Mouse (Mus musculus) CH12.LX (cell line): ENCODE measurements at regions not wholly inside any gene's neighbourhood (a gene's known extent, or its start where the extent isn't known, plus 50 kb on each side); places are given as distances from the start of the nearest gene placed in this dataset.

ENCODE experiments used
- DNase-seq: peaks from one replicate; pipeline ENCODE4 v3.0.0-alpha.2; 2013; ENCODE audit errors: extremely low read depth
- H3K27ac ChIP-seq: 2 replicates; pipeline ENCODE4 v1.5.1; 2012; ENCODE audit warnings: low read depth, mild to moderate bottlenecking, control low read depth, moderate library complexity; ENCODE audit not compliant: insufficient read depth
- H3K27me3 ChIP-seq: replicated peaks from 2 replicates; pipeline ENCODE3; 2012; ENCODE audit warnings: inconsistent platforms
- H3K36me3 ChIP-seq, 2 experiments: replicated peaks in 1 of 2; 2 replicates each; pipeline versions ENCODE3 to v1.6.1; 2012; ENCODE audit warnings: inconsistent platforms in 1 of 2, low read length in 1 of 2, mild to moderate bottlenecking in 1 of 2, mixed read lengths in 1 of 2, moderate library complexity in 1 of 2; ENCODE audit not compliant: control insufficient read depth in 1 of 2, insufficient read depth in 1 of 2
- H3K4me1 ChIP-seq, 2 experiments: 2 replicates each; pipeline ENCODE4 v1.6.1; 2012; ENCODE audit warnings: inconsistent platforms in 1 of 2, moderate library complexity in 1 of 2; ENCODE audit not compliant: insufficient read depth in 2 of 2, control insufficient read depth in 1 of 2
- H3K4me2 ChIP-seq: 2 replicates; pipeline ENCODE4 v1.6.1; 2012; ENCODE audit warnings: low read depth, mild to moderate bottlenecking, control low read depth; ENCODE audit not compliant: poor library complexity, insufficient read depth, severe bottlenecking
- H3K4me3 ChIP-seq, 3 experiments: fragments of 150-350 bp in 1 of 3; sonication (generic) in 1 of 3; replicated peaks in 1 of 3; 2 replicates each; pipeline versions ENCODE3 to v1.5.1; 2011 to 2012; ENCODE audit warnings: low read depth in 2 of 3, low read length in 2 of 3, mild to moderate bottlenecking in 2 of 3, moderate library complexity in 2 of 3, control low read depth in 1 of 3, improper control_type of control experiment in 1 of 3, inconsistent platforms in 1 of 3, mixed read lengths in 1 of 3; ENCODE audit not compliant: poor library complexity in 1 of 3
- H3K79me2 ChIP-seq: replicated peaks from 2 replicates; pipeline ENCODE4 v1.6.1; 2012; ENCODE audit warnings: mild to moderate bottlenecking, moderate library complexity; ENCODE audit not compliant: control insufficient read depth, poor library complexity, insufficient read depth, severe bottlenecking; ENCODE audit errors: extremely low read depth
- H3K9ac ChIP-seq: 2 replicates; pipeline ENCODE4 v1.6.1; 2012; ENCODE audit warnings: low read depth, mild to moderate bottlenecking, control low read depth, moderate library complexity; ENCODE audit not compliant: insufficient read depth
- H3K9me3 ChIP-seq: replicated peaks from 2 replicates; pipeline ENCODE3; 2012; ENCODE audit warnings: low read length, inconsistent platforms, mixed read lengths
- CHD2 ChIP-seq: IDR thresholded peaks from 2 replicates; pipeline ENCODE4 v1.6.1; 2011; ENCODE audit warnings: low read length, improper control_type of control experiment
- CTCF ChIP-seq, 2 experiments: IDR thresholded peaks in 1 of 2; conservative IDR thresholded peaks in 1 of 2; 2 replicates each; pipeline ENCODE4 v1.5.1; 2011 to 2012; ENCODE audit warnings: low read depth in 2 of 2, low read length in 2 of 2, improper control_type of control experiment in 1 of 2, inconsistent platforms in 1 of 2, mild to moderate bottlenecking in 1 of 2, moderate library complexity in 1 of 2
- ELF1 ChIP-seq: IDR thresholded peaks from 2 replicates; pipeline ENCODE4 v1.6.1; 2014; ENCODE audit warnings: low read depth, mild to moderate bottlenecking, inconsistent platforms, low read length, improper control_type of control experiment
- EP300 ChIP-seq: IDR thresholded peaks from 2 replicates; pipeline ENCODE4 v1.6.1; 2011; ENCODE audit warnings: low read length, improper control_type of control experiment
- ETS1 ChIP-seq: conservative IDR thresholded peaks from 2 replicates; pipeline ENCODE4 v1.6.1; 2012; ENCODE audit warnings: low read depth, mild to moderate bottlenecking, inconsistent platforms, low read length, improper control_type of control experiment, moderate library complexity
- GABPA ChIP-seq: IDR thresholded peaks from 2 replicates; pipeline ENCODE4 v1.6.1; 2012; ENCODE audit warnings: low read depth, low read length, improper control_type of control experiment, inconsistent platforms; ENCODE audit not compliant: insufficient replicate concordance
- HCFC1 ChIP-seq: IDR thresholded peaks from 2 replicates; pipeline ENCODE4 v1.6.1; 2012; ENCODE audit warnings: low read depth, mild to moderate bottlenecking, inconsistent platforms, low read length, improper control_type of control experiment
- IRF4 ChIP-seq: IDR thresholded peaks from 2 replicates; pipeline ENCODE4 v1.6.1; 2014; ENCODE audit warnings: low read depth, mild to moderate bottlenecking, inconsistent platforms, low read length, improper control_type of control experiment
- JUND ChIP-seq: conservative IDR thresholded peaks from 2 replicates; pipeline ENCODE4 v1.6.1; 2011; ENCODE audit warnings: low read depth, low read length, improper control_type of control experiment
- MAFK ChIP-seq: IDR thresholded peaks from 2 replicates; pipeline ENCODE4 v1.6.1; 2011; ENCODE audit warnings: low read length, improper control_type of control experiment; ENCODE audit not compliant: insufficient replicate concordance
- MEF2A ChIP-seq: IDR thresholded peaks from 2 replicates; pipeline ENCODE4 v1.6.1; 2014; ENCODE audit warnings: low read depth, mild to moderate bottlenecking, inconsistent platforms, low read length, improper control_type of control experiment, borderline replicate concordance
- MXI1 ChIP-seq: IDR thresholded peaks from 2 replicates; pipeline ENCODE4 v1.6.1; 2011; ENCODE audit warnings: mild to moderate bottlenecking, low read depth, low read length, improper control_type of control experiment
- MYC ChIP-seq: IDR thresholded peaks from 2 replicates; pipeline ENCODE4 v1.6.1; 2011; ENCODE audit warnings: low read depth, mild to moderate bottlenecking, improper control_type of control experiment, low read length
- NELFE ChIP-seq: IDR thresholded peaks from 2 replicates; pipeline ENCODE4 v1.6.1; 2011; ENCODE audit warnings: low read depth, low read length, improper control_type of control experiment
- NRF1 ChIP-seq: IDR thresholded peaks from 2 replicates; pipeline ENCODE4 v1.6.1; 2014; ENCODE audit warnings: low read depth, mild to moderate bottlenecking, inconsistent platforms, low read length, improper control_type of control experiment, moderate library complexity
- RAD21 ChIP-seq: IDR thresholded peaks from 2 replicates; pipeline ENCODE4 v1.6.1; 2011; ENCODE audit warnings: low read depth, mild to moderate bottlenecking, low read length, improper control_type of control experiment, moderate library complexity
- TCF12 ChIP-seq: IDR thresholded peaks from 2 replicates; pipeline ENCODE4 v1.6.1; 2014; ENCODE audit warnings: low read depth, mild to moderate bottlenecking, inconsistent platforms, low read length, improper control_type of control experiment
- USF2 ChIP-seq: conservative IDR thresholded peaks from 2 replicates; pipeline ENCODE4 v1.6.1; 2011; ENCODE audit warnings: low read depth, low read length, improper control_type of control experiment
- ZC3H11A ChIP-seq: IDR thresholded peaks from 2 replicates; pipeline ENCODE4 v1.6.1; 2012; ENCODE audit warnings: low read depth, mild to moderate bottlenecking, inconsistent platforms, low read length, improper control_type of control experiment
- ZMIZ1 ChIP-seq: IDR thresholded peaks from 2 replicates; pipeline ENCODE4 v1.6.1; 2012; ENCODE audit warnings: low read depth, mild to moderate bottlenecking, inconsistent platforms, low read length, improper control_type of control experiment
- dilution Hi-C: fragments of 300-500 bp; cut with MboI; formaldehyde crosslinking; loops from 2 replicates; pipeline ENCODE4 v1.14.3; 2020; ENCODE audit warnings: low sequenced_read_pairs; ENCODE audit not compliant: extremely low pct_unique_long_range_greater_than_20kb, extremely low pct_ligation_motif_present
- in situ Hi-C: fragments of 300-500 bp; cut with MboI; formaldehyde crosslinking; loops from 3 replicates; pipeline ENCODE4 v1.14.3; 2019; ENCODE audit warnings: low sequenced_read_pairs, low pct_ligation_motif_present, low pct_unique_long_range_greater_than_20kb, mixed read lengths

DNA sequence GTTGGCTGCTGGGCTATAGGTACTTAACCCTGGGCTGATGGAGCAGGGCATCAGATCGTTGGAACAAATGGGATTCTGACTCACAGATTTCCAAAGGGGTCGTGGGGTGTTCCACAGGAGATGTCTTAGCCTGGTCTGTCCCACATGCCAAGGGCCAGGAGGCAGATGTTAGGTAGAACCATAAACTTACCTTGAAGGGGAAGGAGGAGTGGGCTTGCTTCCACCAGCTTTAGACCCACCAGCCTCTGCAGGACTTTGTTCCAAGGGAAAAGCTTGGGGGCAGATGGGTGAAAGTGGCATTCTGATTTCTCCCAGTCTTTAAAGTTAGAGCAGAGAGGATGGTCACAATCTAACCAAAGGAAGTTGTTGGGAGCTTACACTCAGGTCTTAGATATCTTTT lies 165.7 kb upstream of the Agap1 start:
- no peak for DNase-seq
- H3K4me2 ChIP-seq: no peak overlapping the region
- dilution Hi-C loops (no loop called here), in situ Hi-C loops (no loop called here)
- no peaks in the 10 kb centered on the region for H3K79me2 ChIP-seq
- H3K27ac ChIP-seq: no peak overlapping the region
- H3K4me1 ChIP-seq: no peaks in the 10 kb centered on the region
- no peaks in the 10 kb centered on the region for H3K27me3 ChIP-seq
- peaks cover 60% of the 10 kb centered on the region for H3K9me3 ChIP-seq
- no peaks in the 10 kb centered on the region for H3K36me3 ChIP-seq
- no peak overlapping the region for H3K9ac ChIP-seq
- no peak for TF ChIP-seq RAD21
- TF ChIP-seq ETS1: no peak
- TF ChIP-seq JUND: no peak
- no peak for TF ChIP-seq GABPA
- TF ChIP-seq CHD2: no peak
- TF ChIP-seq MAFK: no peak
- no peak for TF ChIP-seq MXI1
- TF ChIP-seq MEF2A: no peak
- no peak for TF ChIP-seq IRF4
- no peak for TF ChIP-seq USF2
- no peak for TF ChIP-seq NELFE
- TF ChIP-seq MYC: no peak
- TF ChIP-seq ELF1: no peak
- no peak for TF ChIP-seq ZC3H11A
- no peak for TF ChIP-seq TCF12
- H3K4me3 ChIP-seq: no peak overlapping the region

DNA sequence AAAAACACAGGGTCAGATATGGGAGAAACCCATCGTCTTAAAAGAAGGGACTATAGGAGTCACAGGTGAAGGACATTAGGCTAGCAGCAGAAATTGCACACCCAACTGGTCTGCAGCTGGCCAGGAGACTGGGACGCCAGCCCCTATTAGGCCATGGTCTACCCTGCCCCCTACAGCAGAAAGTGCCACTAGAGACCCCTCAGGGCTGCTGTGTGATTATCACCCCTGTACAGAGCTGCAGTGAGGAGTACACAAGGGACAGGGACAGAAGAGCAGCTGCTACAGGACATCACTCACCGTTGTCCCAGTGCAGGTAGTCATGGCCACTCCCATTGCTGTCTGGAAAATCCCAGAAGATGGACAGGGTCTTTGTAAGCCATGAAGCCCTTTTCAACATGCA lies 157.9 kb upstream of the Agap1 start:
- Histone ChIP-seq H3K27ac (no peak overlapping the region), H3K79me2 (no peaks in the 10 kb centered on the region), H3K9me3 (peaks cover 56% of the 10 kb centered on the region), H3K4me2 (no peak overlapping the region), H3K27me3 (no peaks in the 10 kb centered on the region), H3K4me3 (no peak overlapping the region)
- dilution Hi-C loops: no loop called here
- DNase-seq: no peak
- in situ Hi-C loops: no loop called here
- TF ChIP-seq EP300 (no peak), MEF2A (no peak), NRF1 (no peak), ZC3H11A (no peak), GABPA (no peak), CTCF (conservative IDR thresholded peaks at IDR 0.05 in 1 of 2, IDR thresholded peaks at IDR 0.05 in 1 of 2; ENCODE audit: low read depth in 2 of 2, low read length in 2 of 2) (no peak), MXI1 (no peak), ZMIZ1 (no peak), HCFC1 (no peak)
- TF ChIP-seq, all 38 proteins: peak for 0
- Histone ChIP-seq H3K4me1 (no peaks in the 10 kb centered on the region), H3K36me3 (no peaks in the 10 kb centered on the region), H3K9ac (no peak overlapping the region)
